Mouse (Mus musculus) CH12.LX (cell line): ENCODE results near the gene Pawr. TPM values are rescaled to one million over a fixed set of nuclear protein-coding genes. Genes with fewer than 3 reads are reported as not detected.
"Not testable (repeated sequence)": the region's sequence is repeated elsewhere in the genome, so short reads cannot be mapped to it uniquely, and the experiment has no call there.

Experiments
- DNase-seq: peaks from one replicate; pipeline ENCODE4 v3.0.0-alpha.2; 2013; ENCODE audit errors: extremely low read depth
- H3K27ac ChIP-seq: 2 replicates; pipeline ENCODE4 v1.5.1; 2012; ENCODE audit warnings: low read depth, mild to moderate bottlenecking, control low read depth, moderate library complexity; ENCODE audit not compliant: insufficient read depth
- H3K27me3 ChIP-seq: replicated peaks from 2 replicates; pipeline ENCODE3; 2012; ENCODE audit warnings: inconsistent platforms
- H3K36me3 ChIP-seq, 2 experiments: replicated peaks in 1 of 2; 2 replicates each; pipeline versions ENCODE3 to v1.6.1; 2012; ENCODE audit warnings: inconsistent platforms in 1 of 2, low read length in 1 of 2, mild to moderate bottlenecking in 1 of 2, mixed read lengths in 1 of 2, moderate library complexity in 1 of 2; ENCODE audit not compliant: control insufficient read depth in 1 of 2, insufficient read depth in 1 of 2
- H3K4me1 ChIP-seq, 2 experiments: 2 replicates each; pipeline ENCODE4 v1.6.1; 2012; ENCODE audit warnings: inconsistent platforms in 1 of 2, moderate library complexity in 1 of 2; ENCODE audit not compliant: insufficient read depth in 2 of 2, control insufficient read depth in 1 of 2
- H3K4me2 ChIP-seq: 2 replicates; pipeline ENCODE4 v1.6.1; 2012; ENCODE audit warnings: low read depth, mild to moderate bottlenecking, control low read depth; ENCODE audit not compliant: poor library complexity, insufficient read depth, severe bottlenecking
- H3K4me3 ChIP-seq, 3 experiments: fragments of 150-350 bp in 1 of 3; sonication (generic) in 1 of 3; replicated peaks in 1 of 3; 2 replicates each; pipeline versions ENCODE3 to v1.5.1; 2011 to 2012; ENCODE audit warnings: low read depth in 2 of 3, low read length in 2 of 3, mild to moderate bottlenecking in 2 of 3, moderate library complexity in 2 of 3, control low read depth in 1 of 3, improper control_type of control experiment in 1 of 3, inconsistent platforms in 1 of 3, mixed read lengths in 1 of 3; ENCODE audit not compliant: poor library complexity in 1 of 3
- H3K79me2 ChIP-seq: replicated peaks from 2 replicates; pipeline ENCODE4 v1.6.1; 2012; ENCODE audit warnings: mild to moderate bottlenecking, moderate library complexity; ENCODE audit not compliant: control insufficient read depth, poor library complexity, insufficient read depth, severe bottlenecking; ENCODE audit errors: extremely low read depth
- H3K9ac ChIP-seq: 2 replicates; pipeline ENCODE4 v1.6.1; 2012; ENCODE audit warnings: low read depth, mild to moderate bottlenecking, control low read depth, moderate library complexity; ENCODE audit not compliant: insufficient read depth
- H3K9me3 ChIP-seq: replicated peaks from 2 replicates; pipeline ENCODE3; 2012; ENCODE audit warnings: low read length, inconsistent platforms, mixed read lengths
- CTCF ChIP-seq, 2 experiments: IDR thresholded peaks in 1 of 2; conservative IDR thresholded peaks in 1 of 2; 2 replicates each; pipeline ENCODE4 v1.5.1; 2011 to 2012; ENCODE audit warnings: low read depth in 2 of 2, low read length in 2 of 2, improper control_type of control experiment in 1 of 2, inconsistent platforms in 1 of 2, mild to moderate bottlenecking in 1 of 2, moderate library complexity in 1 of 2
- E2F4 ChIP-seq: IDR thresholded peaks from 2 replicates; pipeline ENCODE4 v1.6.1; 2011; ENCODE audit warnings: low read depth, low read length, improper control_type of control experiment; ENCODE audit not compliant: insufficient replicate concordance
- ELF1 ChIP-seq: IDR thresholded peaks from 2 replicates; pipeline ENCODE4 v1.6.1; 2014; ENCODE audit warnings: low read depth, mild to moderate bottlenecking, inconsistent platforms, low read length, improper control_type of control experiment
- EP300 ChIP-seq: IDR thresholded peaks from 2 replicates; pipeline ENCODE4 v1.6.1; 2011; ENCODE audit warnings: low read length, improper control_type of control experiment
- HCFC1 ChIP-seq: IDR thresholded peaks from 2 replicates; pipeline ENCODE4 v1.6.1; 2012; ENCODE audit warnings: low read depth, mild to moderate bottlenecking, inconsistent platforms, low read length, improper control_type of control experiment
- IRF4 ChIP-seq: IDR thresholded peaks from 2 replicates; pipeline ENCODE4 v1.6.1; 2014; ENCODE audit warnings: low read depth, mild to moderate bottlenecking, inconsistent platforms, low read length, improper control_type of control experiment
- JUN ChIP-seq: IDR thresholded peaks from 2 replicates; pipeline ENCODE4 v1.6.1; 2011; ENCODE audit warnings: low read depth, mild to moderate bottlenecking, low read length, improper control_type of control experiment, moderate library complexity; ENCODE audit not compliant: insufficient read depth
- MAFK ChIP-seq: IDR thresholded peaks from 2 replicates; pipeline ENCODE4 v1.6.1; 2011; ENCODE audit warnings: low read length, improper control_type of control experiment; ENCODE audit not compliant: insufficient replicate concordance
- MAX ChIP-seq: IDR thresholded peaks from 2 replicates; pipeline ENCODE4 v1.6.1; 2011; ENCODE audit warnings: low read length, improper control_type of control experiment
- MAZ ChIP-seq: IDR thresholded peaks from 2 replicates; pipeline ENCODE4 v1.6.1; 2012; ENCODE audit warnings: low read depth, mild to moderate bottlenecking, inconsistent platforms, low read length, improper control_type of control experiment, moderate library complexity
- MEF2A ChIP-seq: IDR thresholded peaks from 2 replicates; pipeline ENCODE4 v1.6.1; 2014; ENCODE audit warnings: low read depth, mild to moderate bottlenecking, inconsistent platforms, low read length, improper control_type of control experiment, borderline replicate concordance
- PAX5 ChIP-seq: IDR thresholded peaks from 2 replicates; pipeline ENCODE4 v1.6.1; 2012; ENCODE audit warnings: low read length, inconsistent platforms, mixed read lengths
- POLR2A ChIP-seq: IDR thresholded peaks from 2 replicates; pipeline ENCODE4 v1.6.1; 2011; ENCODE audit warnings: low read depth, mild to moderate bottlenecking, improper control_type of control experiment, low read length
- RAD21 ChIP-seq: IDR thresholded peaks from 2 replicates; pipeline ENCODE4 v1.6.1; 2011; ENCODE audit warnings: low read depth, mild to moderate bottlenecking, low read length, improper control_type of control experiment, moderate library complexity
- RCOR1 ChIP-seq: conservative IDR thresholded peaks from 2 replicates; pipeline ENCODE4 v1.6.1; 2012; ENCODE audit warnings: low read depth, mild to moderate bottlenecking, inconsistent platforms, low read length, improper control_type of control experiment
- SMC3 ChIP-seq: IDR thresholded peaks from 2 replicates; pipeline ENCODE4 v1.6.1; 2011; ENCODE audit warnings: low read depth, low read length, improper control_type of control experiment
- USF1 ChIP-seq: IDR thresholded peaks from 2 replicates; pipeline ENCODE4 v1.6.1; 2014; ENCODE audit warnings: low read depth, mild to moderate bottlenecking, inconsistent platforms, low read length, improper control_type of control experiment
- ZMIZ1 ChIP-seq: IDR thresholded peaks from 2 replicates; pipeline ENCODE4 v1.6.1; 2012; ENCODE audit warnings: low read depth, mild to moderate bottlenecking, inconsistent platforms, low read length, improper control_type of control experiment
- dilution Hi-C: fragments of 300-500 bp; cut with MboI; formaldehyde crosslinking; loops from 2 replicates; pipeline ENCODE4 v1.14.3; 2020; ENCODE audit warnings: low sequenced_read_pairs; ENCODE audit not compliant: extremely low pct_unique_long_range_greater_than_20kb, extremely low pct_ligation_motif_present
- in situ Hi-C: fragments of 300-500 bp; cut with MboI; formaldehyde crosslinking; loops from 3 replicates; pipeline ENCODE4 v1.14.3; 2019; ENCODE audit warnings: low sequenced_read_pairs, low pct_ligation_motif_present, low pct_unique_long_range_greater_than_20kb, mixed read lengths
- polyA plus RNA-seq: library from polyadenylated mRNA; unstranded; fragments of >175 nt; gene quantifications from 2 replicates; pipeline ENCODE4 v1.2.1, GENCODE M21; 2012; ENCODE audit warnings: low read depth; ENCODE audit not compliant: insufficient read length
- total RNA-seq, 2 experiments: library from RNA; depleted of rRNA; stranded (reverse); fragments of 300-350 nt in 1 of 2; fragments of >200 nt in 1 of 2; gene quantifications; 2 replicates each; pipeline ENCODE4 v1.2.3; 2012 to 2014

The Pawr gene
- total and polyA plus RNA-seq, 3 experiments: not detected

DNA sequence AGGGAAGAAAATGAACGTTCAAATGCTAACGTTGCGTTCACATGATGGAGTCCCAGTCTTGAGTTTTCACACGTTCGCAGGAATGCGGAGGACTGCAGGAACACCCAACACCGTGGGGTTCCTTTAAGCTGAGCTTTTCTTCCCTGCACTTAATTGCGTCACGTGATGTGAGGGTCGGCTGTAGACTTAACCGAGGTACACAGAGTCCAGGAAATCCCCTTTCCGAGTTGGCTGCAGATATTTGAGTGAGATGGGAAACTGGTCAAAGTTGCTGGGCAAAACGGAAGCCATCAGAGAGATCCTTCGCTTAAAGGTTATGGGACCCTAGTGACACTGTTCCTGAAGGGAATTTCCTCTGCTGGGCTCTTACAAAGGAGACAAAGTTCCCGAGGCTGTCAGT lies 102.1 kb downstream of the Pawr start:
- H3K4me3 ChIP-seq: no peak overlapping the region
- TF ChIP-seq EP300 (no peak), USF1 (peak; percentile 9; the same call in 1 of the 2 replicates), MAFK (no peak)
- no peak overlapping the region for H3K27ac ChIP-seq
- H3K4me1 ChIP-seq: peaks cover 0 to 9% of the 10 kb centered on the region in 2 experiments; a peak in 2 of 4 replicates
- in situ Hi-C loops: loop anchor here (25.0 kb wide), 1 partner anchor 497 kb away; no protein-coding TSS in a partner anchor
- no peaks in the 10 kb centered on the region for H3K79me2 ChIP-seq
- H3K9ac ChIP-seq: no peak overlapping the region
- DNase-seq: no peak
- H3K36me3 ChIP-seq: no peaks in the 10 kb centered on the region
- H3K27me3 ChIP-seq: no peaks in the 10 kb centered on the region
- no peak overlapping the region for H3K4me2 ChIP-seq
- no peaks in the 10 kb centered on the region for H3K9me3 ChIP-seq
- dilution Hi-C loops: no loop called here

- Histone ChIP-seq H3K9ac (no peak overlapping the region), H3K4me3 (no peak overlapping the region), H3K79me2 (no peaks in the 10 kb centered on the region), H3K36me3 (no peaks in the 10 kb centered on the region), H3K27ac (no peak overlapping the region), H3K4me2 (no peak overlapping the region), H3K4me1 (peaks cover 0 to 9% of the 10 kb centered on the region in 2 experiments; a peak in 2 of 4 replicates), H3K9me3 (no peaks in the 10 kb centered on the region), H3K27me3 (no peaks in the 10 kb centered on the region)
- TF ChIP-seq ZMIZ1 (no peak), MAZ (no peak), CTCF (conservative IDR thresholded peaks at IDR 0.05 in 1 of 2, IDR thresholded peaks at IDR 0.05 in 1 of 2; ENCODE audit: low read depth in 2 of 2, low read length in 2 of 2) (peak in 1 of 2 experiments; percentile 59; a peak in 2 of 4 replicates), SMC3 (peak; percentile 57), PAX5 (no peak), JUN (no peak), ELF1 (no peak), RAD21 (peak; percentile 65), RCOR1 (no peak)
- peak; percentile 44 for DNase-seq
- dilution Hi-C loops (no loop called here), in situ Hi-C loops (loop anchor here (5.0 to 25.0 kb wide), 2 partner anchors 138 to 498 kb away; no protein-coding TSS in a partner anchor)
Measured at GRCm38 (mm10) chr10:108435616-108436015, 103.7 kb downstream of the Pawr start.

GRCm38 (mm10) chr10:108436365-108436764 lies 104.4 kb downstream of the Pawr start:
- dilution Hi-C loops: no loop called here

DNA sequence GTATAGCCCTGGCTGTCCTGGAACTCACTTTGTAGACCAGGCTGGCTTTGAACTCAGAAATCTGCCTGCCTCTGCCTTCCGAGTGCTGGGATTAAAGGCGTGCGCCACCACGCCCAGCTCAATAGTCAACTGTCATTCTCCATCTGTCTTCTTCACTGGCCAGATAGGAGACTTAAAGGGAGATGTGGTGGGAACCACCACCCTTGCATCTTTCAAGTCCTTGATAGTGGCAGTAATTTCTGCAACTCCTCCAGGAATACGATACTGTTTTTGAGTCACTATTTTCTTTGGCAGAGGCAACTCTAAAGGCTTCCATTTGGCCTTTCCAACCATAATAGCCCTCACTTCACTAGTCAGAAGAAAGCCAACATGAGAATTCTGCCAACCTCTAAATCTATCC lies 108.3 kb downstream of the Pawr start:
- H3K36me3 ChIP-seq, H3K4me2 ChIP-seq, dilution Hi-C loops, H3K9me3 ChIP-seq, H3K9ac ChIP-seq, H3K4me3 ChIP-seq, H3K27ac ChIP-seq, H3K27me3 ChIP-seq, DNase-seq, H3K4me1 ChIP-seq, H3K79me2 ChIP-seq: not testable (repeated sequence)
- in situ Hi-C loops: loop anchor here (25.0 kb wide), 1 partner anchor 503 kb away; no protein-coding TSS in a partner anchor

More at GRCm38 (mm10) chr10:108436365-108436764, 104.4 kb downstream of the Pawr start:
- Histone ChIP-seq H3K4me3 (no peak overlapping the region), H3K4me2 (no peak overlapping the region), H3K9me3 (no peaks in the 10 kb centered on the region), H3K27me3 (no peaks in the 10 kb centered on the region), H3K9ac (no peak overlapping the region), H3K79me2 (no peaks in the 10 kb centered on the region), H3K27ac (no peak overlapping the region), H3K36me3 (no peaks in the 10 kb centered on the region), H3K4me1 (peaks cover 0 to 9% of the 10 kb centered on the region in 2 experiments; a peak in 2 of 4 replicates)
- in situ Hi-C loops: loop anchor here (5.0 to 25.0 kb wide), 2 partner anchors 139 to 499 kb away; no protein-coding TSS in a partner anchor
- DNase-seq: no peak
- TF ChIP-seq E2F4 (no peak), IRF4 (no peak), SMC3 (no peak), CTCF (conservative IDR thresholded peaks at IDR 0.05 in 1 of 2, IDR thresholded peaks at IDR 0.05 in 1 of 2; ENCODE audit: low read depth in 2 of 2, low read length in 2 of 2) (no peak), MEF2A (no peak), JUN (no peak), MAX (no peak), HCFC1 (no peak), POLR2A (no peak)
